Mouse (Mus musculus) lung, postnatal 14 days (tissue): ENCODE data around the gene Adgrg4.

ENCODE experiments used
- DNase-seq: peaks from one replicate; pipeline ENCODE4 v3.0.0; 2021

Adgrg4 gene

GRCm38 (mm10) chrX:56869863-56870262 lies at the start of gene Adgrg4:
Gene Adgrg4 (plus strand): TSS chrX:56870163.
- DNase-seq = no peak

DNA sequence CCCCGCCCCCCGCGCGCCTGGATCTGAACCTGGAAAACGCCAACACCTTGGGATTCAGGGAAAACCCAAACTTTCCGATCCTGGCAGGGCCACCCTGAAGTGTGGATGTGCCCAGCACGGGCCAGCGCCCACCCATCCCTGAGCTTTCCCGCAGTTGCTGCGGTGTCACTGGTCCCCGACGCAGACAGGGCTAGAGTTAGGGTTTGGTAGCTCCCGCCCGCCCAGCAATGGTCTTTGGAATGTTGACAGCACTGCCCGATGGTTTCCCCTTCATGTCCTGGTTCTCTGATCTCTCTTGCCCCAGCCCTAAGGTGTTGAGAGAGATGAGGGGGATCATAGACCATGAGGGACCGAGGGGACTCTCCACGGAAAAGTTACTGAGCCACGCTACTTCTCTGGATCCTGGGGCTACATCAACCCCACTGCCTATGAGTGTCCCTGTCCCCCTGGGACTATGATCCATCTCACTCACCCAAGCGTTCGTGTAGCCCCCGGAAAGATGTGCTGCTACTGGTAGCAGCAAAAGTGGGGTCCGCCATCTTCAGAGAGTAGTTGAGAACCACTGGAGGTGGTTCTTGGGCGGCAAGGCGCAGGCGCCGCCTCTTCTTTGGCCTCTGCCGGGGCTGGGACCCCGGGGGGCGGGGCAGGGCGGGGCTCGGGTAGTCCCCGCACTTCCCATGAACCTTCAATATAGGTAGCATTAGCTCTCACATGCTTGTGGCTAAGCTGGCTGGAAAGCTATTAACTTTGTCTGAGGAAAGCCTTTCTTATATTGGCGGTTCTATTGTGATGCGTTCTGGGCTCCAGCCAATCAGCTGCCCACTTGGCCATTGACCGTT lies 48.0 kb upstream of the Adgrg4 start, which contains the start of gene Map7d3:
TSS of gene Map7d3 (minus strand) at position 562 of the 839 bp plus-strand sequence.
- DNase-seq = peak; percentile 1

GRCm38 (mm10) chrX:56827492-56827891 lies 42.5 kb upstream of the Adgrg4 start:
- no peak for DNase-seq

DNA sequence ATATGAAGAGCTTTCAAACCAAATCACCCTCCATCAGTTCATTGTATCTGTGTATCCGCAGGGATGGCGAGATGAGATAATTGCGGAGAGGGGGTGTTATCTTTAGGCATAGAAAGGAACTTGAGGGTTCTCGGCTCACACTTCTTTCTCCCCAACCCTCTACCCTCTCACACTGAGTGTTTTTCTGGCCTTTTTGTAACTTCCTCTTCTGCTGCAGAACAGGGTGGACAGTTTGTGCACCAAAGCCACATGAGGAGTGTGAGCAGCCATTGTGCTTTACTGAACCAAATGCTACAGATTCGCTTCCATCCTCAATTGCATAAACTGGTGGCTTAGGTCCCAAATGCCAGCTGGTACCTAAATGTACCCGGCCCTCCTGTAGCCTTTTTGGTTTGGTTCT lies 34.1 kb upstream of the Adgrg4 start:
- DNase-seq = no peak

- peak; percentile 35 for DNase-seq
Observed at GRCm38 (mm10) chrX:56839369-56839768, 30.6 kb upstream of the Adgrg4 start.

DNA sequence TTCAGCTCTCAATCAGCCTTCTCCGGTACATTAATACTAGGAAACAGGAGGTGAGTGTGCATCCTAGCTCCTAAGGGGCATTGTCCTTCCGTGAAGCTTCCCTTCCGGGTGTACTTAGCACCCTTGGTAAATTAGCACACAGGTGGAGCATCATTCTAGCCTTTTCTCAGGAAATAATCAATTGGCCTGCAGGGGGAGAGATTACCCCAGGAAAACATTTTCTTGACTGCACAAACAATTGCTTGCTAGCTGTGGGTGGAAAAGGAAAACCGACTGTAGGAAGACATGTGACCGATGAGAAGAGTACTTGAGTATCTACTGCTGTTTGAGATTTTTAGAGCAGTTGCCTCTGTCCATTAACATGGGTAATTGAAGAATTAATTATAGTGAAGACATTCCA lies 28.7 kb upstream of the Adgrg4 start:
- DNase-seq = no peak

- DNase-seq = no peak
Observed at GRCm38 (mm10) chrX:57012891-57013290, 142.9 kb downstream of the Adgrg4 start.

- DNase-seq = no peak
Observed at GRCm38 (mm10) chrX:57042774-57043173, 172.8 kb downstream of the Adgrg4 start, which contains the start of gene Brs3. Gene Brs3 (plus strand): TSS chrX:57043074.

DNA sequence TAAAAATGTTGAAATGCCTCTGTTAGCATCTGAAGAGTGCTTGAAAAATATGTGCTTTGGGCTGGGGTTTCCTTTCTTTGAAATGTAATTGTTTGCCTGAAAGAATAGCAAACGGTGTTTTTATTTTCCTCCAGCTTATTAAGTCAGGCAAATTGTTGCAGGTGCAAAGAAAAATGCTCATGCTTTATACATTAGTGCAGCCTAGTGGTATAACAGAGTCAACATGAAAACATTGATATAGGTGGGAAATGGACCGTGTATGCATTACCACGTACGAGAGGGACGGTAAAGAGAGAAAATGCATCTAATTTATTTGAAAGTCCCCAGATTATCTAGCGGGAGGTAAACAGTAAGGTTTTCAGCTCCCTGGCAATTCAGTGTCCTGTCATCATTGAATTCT lies 173.9 kb downstream of the Adgrg4 start:
- DNase-seq = no peak
